Mouse (Mus musculus) heart, adult 2 months (tissue): Measurements from ENCODE around the gene Atad3a. TPM values are rescaled to one million over a fixed set of nuclear protein-coding genes. Genes with fewer than 3 reads are reported as not detected.

Experiments used
- DNase-seq, 2 experiments: peaks; one replicate each; pipeline ENCODE4 v3.0.0; 2021
- H3K27ac ChIP-seq: fragments of 200-600 bp; 2 replicates; pipeline ENCODE4 v1.8.1; 2022
- H3K27me3 ChIP-seq: fragments of 200-500 bp; 2 replicates; pipeline ENCODE4 v1.6.1; 2012; ENCODE audit warnings: mild to moderate bottlenecking, low read length, inconsistent platforms, mixed read lengths; ENCODE audit not compliant: control insufficient read depth, insufficient read depth
- H3K36me3 ChIP-seq: fragments of 200-500 bp; 2 replicates; pipeline ENCODE4 v1.6.1; 2012; ENCODE audit warnings: low read length, inconsistent platforms; ENCODE audit not compliant: control insufficient read depth, insufficient read depth
- H3K4me1 ChIP-seq: fragments of 200-500 bp; 2 replicates; pipeline ENCODE4 v1.6.1; 2011; ENCODE audit warnings: low read length; ENCODE audit not compliant: control insufficient read depth, insufficient read depth
- H3K4me3 ChIP-seq: fragments of 200-600 bp; 2 replicates; pipeline ENCODE4 v1.8.1; 2022
- H3K79me2 ChIP-seq: fragments of 200-500 bp; replicated peaks from 2 replicates; pipeline ENCODE4 v1.6.1; 2012; ENCODE audit warnings: mild to moderate bottlenecking, inconsistent platforms, low read length, moderate library complexity, mixed read lengths; ENCODE audit not compliant: control insufficient read depth, insufficient read depth
- H3K9ac ChIP-seq: fragments of 200-500 bp; 2 replicates; pipeline ENCODE4 v1.6.1; 2012; ENCODE audit warnings: low read depth, mild to moderate bottlenecking, control low read depth, inconsistent platforms, low read length, mixed read lengths
- CTCF ChIP-seq: fragments of 200-600 bp; IDR thresholded peaks from 2 replicates; pipeline ENCODE4 v1.8.1; 2022; ENCODE audit warnings: antibody characterized with exemption, mild to moderate bottlenecking, moderate library complexity
- EP300 ChIP-seq: fragments of 200-500 bp; IDR thresholded peaks from 2 replicates; pipeline ENCODE4 v1.6.1; 2011; ENCODE audit warnings: low read depth, low read length, control low read depth; ENCODE audit not compliant: insufficient read depth
- POLR2A ChIP-seq: fragments of 200-500 bp; IDR thresholded peaks from 2 replicates; pipeline ENCODE4 v1.6.1; 2011; ENCODE audit warnings: mild to moderate bottlenecking, low read depth, low read length, control low read depth; ENCODE audit not compliant: insufficient read depth
- WGBS: fragments of 180-500 bp; shearing (Covaris S2); methylation state at CpG from one replicate; pipeline ENCODE4 v1.1.7; 2018; 5-methylcytosine and 5-hydroxymethylcytosine counted together
- intact Hi-C: fragments of 180-260 bp; cut with DNase I; formaldehyde crosslinking; loops from one replicate; pipeline ENCODE4 v1.15.1; 2025
- polyA plus RNA-seq: library from polyadenylated mRNA; depleted of rRNA; stranded (reverse); fragments of >200 nt; gene quantifications from 2 replicates; pipeline ENCODE4 v1.2.3, GENCODE M21; 2012
- total RNA-seq, 2 experiments: library from RNA; stranded (reverse); gene quantifications; 2 replicates each; pipeline ENCODE4 v1.2.3; 2021

The Atad3a gene
- total and polyA plus RNA-seq, 3 experiments = 42.3 to 85.4 (median 47.7) TPM

DNA sequence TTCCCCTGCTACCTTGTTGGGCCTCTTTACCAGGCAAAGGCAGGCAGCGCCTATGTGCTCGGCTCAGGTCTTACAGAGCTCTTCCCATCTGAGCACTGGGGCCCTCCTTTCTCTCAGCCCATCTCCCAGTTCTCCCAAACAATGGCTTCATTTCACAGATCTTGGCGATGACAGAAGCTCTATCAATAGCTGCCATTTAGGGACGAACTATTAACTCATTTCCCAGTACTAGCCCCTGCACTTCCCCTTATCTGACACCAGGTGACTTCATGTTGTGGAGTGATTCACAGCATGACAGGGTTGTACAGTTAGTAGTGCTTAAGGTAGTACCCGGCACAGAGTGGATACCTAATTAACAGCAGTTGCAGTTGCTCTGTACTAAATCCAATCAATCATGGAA, 24.9 kb upstream of the Atad3a start, which contains the start of gene Tmem88b:
TSS of gene Tmem88b (minus strand) at position 56 of the 400 bp plus-strand sequence.
- intact Hi-C loops = loop anchor here (2.0 kb wide), 1 partner anchor 17 kb away; the partner anchor contains the start of gene Mrpl20
- Histone ChIP-seq H3K9ac (no peak within 1 kb of the TSS; the same call in 1 of the 2 replicates), H3K4me3 (peak within 1 kb of the TSS; percentile 60), H3K36me3 (no peaks in the 10 kb centered on the region), H3K27ac (no peak within 1 kb of the TSS; the same call in 1 of the 2 replicates), H3K4me1 (peaks cover 6% of the 10 kb centered on the region), H3K27me3 (no peaks in the 10 kb centered on the region), H3K79me2 (no peaks in the 10 kb centered on the region)
- no peak for DNase-seq
- no peak for TF ChIP-seq EP300
- peak; percentile 28 for TF ChIP-seq CTCF
- TF ChIP-seq POLR2A = no peak
- WGBS = 47% methylated on average over 5 of the region's 5 CpGs

DNA sequence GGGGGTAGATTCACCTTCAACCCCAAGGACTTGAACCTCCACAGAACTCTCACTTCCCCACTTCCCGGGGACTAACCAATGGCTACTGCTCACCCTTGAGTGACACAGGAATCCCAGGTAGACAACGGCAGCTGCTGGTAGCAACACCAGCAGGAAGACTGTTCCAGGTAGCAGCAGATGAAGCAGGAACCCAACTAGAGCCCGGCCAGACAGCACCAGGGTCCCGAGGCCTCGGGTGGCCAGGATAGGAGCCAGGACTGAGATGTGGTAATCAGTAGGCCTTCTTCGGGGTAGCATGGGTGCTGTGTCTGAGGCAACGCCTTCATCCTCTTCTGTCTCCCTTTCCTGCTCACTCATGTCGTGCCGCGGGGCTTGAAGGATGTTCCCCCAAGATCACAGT, 24.4 kb upstream of the Atad3a start:
- H3K4me3 ChIP-seq = no peak overlapping the region
- intact Hi-C loops = loop anchor here (2.0 kb wide), 1 partner anchor 18 kb away; the partner anchor contains the start of gene Mrpl20
- no peak for DNase-seq

DNA sequence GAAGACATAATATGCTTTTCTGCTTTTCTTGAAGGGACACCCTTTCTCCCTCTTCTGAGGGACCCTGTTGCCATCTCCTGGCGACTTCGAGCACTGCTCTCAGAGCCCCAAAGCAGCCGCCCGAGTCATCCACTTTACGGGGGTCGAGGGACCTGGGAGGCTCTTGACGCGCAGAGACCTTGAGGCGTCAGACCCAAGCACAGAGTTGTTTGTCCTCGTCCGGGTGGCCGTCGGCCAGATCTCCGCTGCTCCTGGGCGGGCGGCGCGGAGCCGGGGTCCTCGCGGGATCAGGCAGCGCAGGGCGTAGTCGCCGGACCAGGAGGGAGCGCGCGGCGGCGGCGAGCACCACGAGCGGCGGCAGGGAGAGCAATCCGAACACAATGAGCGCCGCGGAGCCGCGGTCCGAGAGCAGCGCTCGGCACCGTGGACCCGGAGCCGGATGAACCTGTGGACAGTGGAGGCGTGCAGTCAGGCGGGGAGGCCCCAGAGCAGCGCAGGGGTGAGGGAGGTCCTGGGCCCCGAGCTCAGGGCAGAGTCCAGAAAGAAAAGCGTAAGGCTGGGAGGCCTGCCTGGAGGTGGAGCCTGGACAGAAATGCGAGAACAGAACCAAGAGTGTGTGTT, 23.3 kb upstream of the Atad3a start:
- Histone ChIP-seq H3K27ac (peak overlapping the region; percentile 97), H3K9ac (peak overlapping the region; percentile 90), H3K4me1 (peaks cover 13% of the 10 kb centered on the region), H3K4me3 (peak overlapping the region; percentile 60), H3K27me3 (no peaks in the 10 kb centered on the region), H3K79me2 (no peaks in the 10 kb centered on the region), H3K36me3 (no peaks in the 10 kb centered on the region)
- WGBS = under 1% methylated on average over 52 of the region's 52 CpGs
- TF ChIP-seq CTCF (peak; percentile 93), POLR2A (peak; percentile 69), EP300 (peak; percentile 64; the same call in 1 of the 2 replicates)
- intact Hi-C loops = loop anchor here (1.0 to 2.0 kb wide), 2 partner anchors 14 to 19 kb away; partner anchors contain the start of gene Mrpl20
- peak; percentile 88 to 90 for DNase-seq

More for the DNA sequence above, 24.4 kb upstream of the Atad3a start:
- Histone ChIP-seq H3K79me2 (no peaks in the 10 kb centered on the region), H3K36me3 (no peaks in the 10 kb centered on the region), H3K27me3 (no peaks in the 10 kb centered on the region), H3K9ac (no peak overlapping the region), H3K4me1 (peaks cover 10% of the 10 kb centered on the region), H3K27ac (no peak overlapping the region)
- TF ChIP-seq EP300 (no peak), POLR2A (no peak), CTCF (no peak)
- WGBS = 83% methylated on average over 10 of the region's 10 CpGs

DNA sequence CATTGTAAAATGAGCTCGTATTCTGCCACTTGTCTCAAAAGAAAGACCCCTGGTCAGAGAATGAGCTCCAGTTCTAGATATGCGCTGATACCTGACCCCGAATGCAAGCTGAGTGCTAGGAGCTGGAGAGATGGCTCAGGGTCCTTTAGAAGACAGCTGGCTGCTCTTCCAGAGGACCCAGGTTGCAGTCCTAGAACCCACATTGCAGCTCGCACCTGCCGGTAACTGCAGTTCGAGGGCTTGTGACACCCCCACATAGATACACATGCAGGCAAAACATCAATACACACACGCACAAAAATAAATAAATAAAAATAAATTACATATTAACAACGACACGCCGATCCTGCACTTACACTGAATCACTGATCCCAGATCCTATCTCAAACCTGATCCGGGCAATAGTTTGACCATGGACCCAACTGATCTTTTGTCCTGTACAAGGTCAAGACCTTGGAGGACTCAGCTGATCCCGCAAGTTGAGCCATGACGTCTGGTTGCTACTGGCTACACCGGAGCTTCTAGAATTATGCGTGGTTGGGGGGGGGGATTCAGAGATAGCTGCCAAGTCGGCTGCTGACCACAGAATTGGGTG, 22.7 kb upstream of the Atad3a start:
- Histone ChIP-seq H3K4me3 (peak overlapping the region; percentile 60), H3K79me2 (no peaks in the 10 kb centered on the region), H3K9ac (peak overlapping the region; percentile 90), H3K27ac (peak overlapping the region; percentile 97), H3K36me3 (no peaks in the 10 kb centered on the region), H3K4me1 (peaks cover 13% of the 10 kb centered on the region), H3K27me3 (no peaks in the 10 kb centered on the region)
- TF ChIP-seq CTCF (no peak), EP300 (no peak), POLR2A (no peak)
- intact Hi-C loops = loop anchor here (1.0 to 2.0 kb wide), 3 partner anchors 13 to 301 kb away; partner anchors contain the start of gene Mrpl20
- WGBS = 26% methylated on average over 16 of the region's 16 CpGs
- DNase-seq = no peak

DNA sequence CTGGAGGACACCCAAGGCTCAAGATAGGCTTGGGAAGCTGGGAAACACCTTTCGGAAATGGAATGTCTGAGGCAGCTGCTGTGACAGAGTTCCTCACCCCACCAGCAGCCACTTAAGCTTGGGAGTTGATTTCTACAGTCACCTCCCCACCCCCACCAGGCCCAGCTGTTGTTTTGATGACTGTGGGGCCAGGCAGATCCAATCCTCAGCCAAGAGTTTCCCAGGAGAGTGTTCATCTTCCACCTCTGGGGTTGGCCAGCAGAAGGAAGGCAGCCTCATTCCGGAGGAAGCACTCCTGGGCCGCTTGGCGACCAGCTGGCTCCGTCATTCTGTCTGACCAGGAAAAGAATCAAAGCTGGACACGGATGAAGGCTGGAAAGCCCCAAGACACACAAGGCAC, 20.0 kb upstream of the Atad3a start:
- 10% methylated on average over 6 of the region's 6 CpGs for WGBS
- H3K9ac ChIP-seq = 0 out of 2 replicates have a peak overlapping the region, but pooled peaks have one; percentile 14
- H3K4me1 ChIP-seq = peaks cover 24% of the 10 kb centered on the region

DNA sequence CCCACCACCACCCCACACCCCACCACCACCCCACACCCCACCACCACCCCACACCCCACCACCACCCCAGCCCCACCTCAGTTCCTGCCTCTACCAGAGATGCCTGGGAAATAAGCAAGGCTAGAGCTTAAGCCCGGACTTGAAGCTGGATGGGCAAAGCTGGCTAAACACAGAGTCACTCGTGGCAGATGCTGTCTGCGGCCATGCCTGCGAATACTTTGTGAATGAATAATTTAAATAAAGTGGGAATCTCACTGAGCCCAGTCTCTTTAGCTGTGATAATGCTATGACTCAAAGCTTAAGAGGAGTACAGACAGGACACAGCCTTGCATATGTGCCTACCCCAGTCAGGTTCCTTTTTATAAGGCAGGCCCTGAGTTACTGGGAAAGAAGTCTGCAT, 18.6 kb upstream of the Atad3a start:
- no peak overlapping the region for H3K4me3 ChIP-seq
- H3K79me2 ChIP-seq = no peaks in the 10 kb centered on the region
- TF ChIP-seq CTCF (no peak), EP300 (no peak), POLR2A (no peak)
- DNase-seq = no peak
- 83% methylated on average over 4 of the region's 4 CpGs for WGBS
- intact Hi-C loops = no loop called here
- no peaks in the 10 kb centered on the region for H3K36me3 ChIP-seq
- H3K27me3 ChIP-seq = no peaks in the 10 kb centered on the region
- peaks cover 32% of the 10 kb centered on the region for H3K4me1 ChIP-seq
- no peak overlapping the region for H3K9ac ChIP-seq
- peak overlapping the region; percentile 47 for H3K27ac ChIP-seq

More for the DNA sequence above, 20.0 kb upstream of the Atad3a start:
- H3K36me3 ChIP-seq = no peaks in the 10 kb centered on the region
- H3K4me3 ChIP-seq = no peak overlapping the region
- intact Hi-C loops = no loop called here
- no peaks in the 10 kb centered on the region for H3K79me2 ChIP-seq
- peak overlapping the region; percentile 75 for H3K27ac ChIP-seq
- H3K27me3 ChIP-seq = no peaks in the 10 kb centered on the region
- peak; percentile 82 to 88 for DNase-seq
- TF ChIP-seq EP300 (peak; percentile 85), CTCF (no peak), POLR2A (peak; percentile 49; the same call in 1 of the 2 replicates)
